Mouse (Mus musculus): ENCODE measurements around the gene Acsf3.

Acsf3 gene

GRCm38 (mm10) chr8:122762731-122763266 is 12.5 kb upstream of the Acsf3 start:
- DNase-seq: no peak

DNA sequence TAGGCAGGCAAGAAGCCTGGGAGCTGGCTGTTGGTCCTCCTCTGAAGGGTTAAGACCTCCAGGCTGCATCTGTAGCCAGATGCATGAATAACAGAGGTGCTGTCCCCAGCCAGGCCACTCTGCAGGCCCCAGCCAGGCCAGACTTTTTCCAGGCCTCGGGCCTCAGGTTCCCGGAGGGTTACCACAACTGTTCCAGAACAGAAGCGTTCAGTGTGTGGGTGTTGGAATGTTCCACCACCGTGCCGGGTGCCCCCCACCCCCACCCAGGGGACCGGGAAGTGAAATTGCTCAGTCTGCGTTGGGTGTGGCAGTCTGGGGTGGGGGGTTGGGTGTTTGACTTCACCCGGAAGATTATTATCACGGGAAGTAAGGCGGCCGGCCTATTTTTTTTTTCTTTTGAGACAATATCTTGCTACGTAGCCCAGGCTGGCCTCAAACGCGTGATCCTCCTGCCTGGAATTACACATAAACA is 12.0 kb upstream of the Acsf3 start:
- DNase-seq: peak; percentile 34

DNA sequence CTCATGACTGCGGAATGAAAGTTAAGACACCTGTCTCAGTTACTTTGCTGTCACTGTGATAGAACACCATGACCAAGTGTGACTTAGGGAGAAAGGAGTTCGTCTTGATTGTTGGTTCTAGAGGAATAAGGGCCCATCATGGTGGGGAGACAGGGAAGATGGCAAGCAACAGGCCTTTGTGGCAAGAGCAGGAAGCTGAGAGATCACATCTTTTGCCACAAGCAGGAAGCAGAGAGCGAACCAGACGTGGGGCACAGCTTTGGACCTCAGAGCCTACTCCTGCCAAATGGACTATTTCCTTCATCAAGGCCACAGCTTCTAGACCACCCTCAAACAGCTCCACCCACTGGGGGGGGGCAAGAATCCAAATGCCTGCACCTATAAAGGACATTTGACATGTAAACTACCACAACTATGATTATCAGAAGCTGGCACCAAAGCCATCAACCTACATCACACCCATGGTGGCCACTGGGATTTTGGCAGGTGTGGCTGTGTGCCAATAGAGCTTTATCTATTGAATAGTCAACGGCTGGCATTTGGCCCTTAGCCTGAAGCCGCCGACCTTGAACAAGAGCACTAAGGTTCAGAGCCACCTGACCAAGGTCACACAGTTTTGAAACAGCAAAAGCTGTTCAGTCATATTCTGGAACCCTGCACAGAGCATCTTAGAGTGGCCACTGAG is 10.4 kb upstream of the Acsf3 start:
- no peak for DNase-seq

DNA sequence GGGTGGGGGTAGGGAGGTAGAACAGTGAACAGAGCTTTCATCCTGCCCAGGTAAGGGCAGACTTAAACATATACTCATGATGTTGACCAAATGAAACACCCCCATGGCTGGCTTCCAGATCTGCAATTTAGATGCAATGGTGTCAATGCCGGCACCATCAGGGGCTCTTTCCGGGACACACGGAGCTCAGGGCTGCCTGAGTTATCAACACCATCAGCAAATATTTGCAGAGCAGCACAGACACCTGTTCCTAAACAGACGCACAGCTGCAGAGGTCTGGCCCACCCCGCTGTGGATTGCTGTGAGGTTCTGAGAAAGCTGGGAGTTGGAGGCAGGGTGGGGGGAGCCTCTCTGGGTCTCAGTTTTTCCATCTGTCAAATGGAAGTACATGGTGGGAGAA is 9.1 kb upstream of the Acsf3 start:
- DNase-seq: peak; percentile 61

DNA sequence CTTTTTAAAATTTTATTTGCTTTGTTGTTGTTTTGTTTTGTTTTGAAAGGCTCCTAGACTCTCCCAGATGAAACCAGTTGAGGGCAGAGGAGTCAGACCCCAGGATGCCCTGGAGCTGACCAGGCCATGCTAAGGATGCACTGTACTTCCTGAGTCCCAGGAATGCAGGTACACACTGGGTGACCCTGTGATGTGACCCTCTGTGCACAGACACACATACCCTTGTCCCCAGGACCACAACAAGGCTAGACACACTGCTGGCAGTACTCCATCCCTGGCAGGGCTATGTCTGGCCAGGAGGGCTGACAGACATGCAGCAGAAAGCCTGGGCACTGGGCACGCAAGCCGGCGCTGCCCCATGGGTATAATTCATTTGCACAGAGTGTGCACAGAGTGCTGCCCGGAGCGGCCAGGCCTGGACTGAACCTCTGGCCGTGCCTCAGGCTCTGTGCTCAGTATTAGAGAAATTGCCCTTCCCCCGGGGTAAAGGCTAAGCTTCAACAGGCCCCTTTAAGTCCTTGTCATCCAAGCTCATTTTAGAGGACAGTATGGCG is 8.6 kb upstream of the Acsf3 start:
- no peak for DNase-seq

DNA sequence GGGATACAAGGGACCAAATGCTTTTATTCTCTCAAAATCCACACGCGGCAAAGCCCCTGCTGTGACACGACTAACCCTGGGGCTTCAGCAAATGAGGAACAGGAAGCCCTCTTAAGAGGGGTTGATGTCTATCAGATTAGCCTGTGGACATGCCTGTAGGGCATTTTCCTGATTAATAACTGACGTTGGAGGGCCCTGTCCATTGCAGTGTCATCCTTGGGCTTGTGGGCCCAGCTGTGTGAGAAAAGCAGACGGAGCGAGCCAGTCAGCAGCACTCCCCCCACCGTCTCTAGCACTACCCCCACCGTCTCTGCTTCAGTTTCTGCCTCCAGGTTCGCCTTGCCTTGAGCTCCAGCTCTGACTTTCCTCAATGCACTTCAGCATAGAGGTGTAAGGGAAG is 8.1 kb upstream of the Acsf3 start:
- DNase-seq: no peak

DNA sequence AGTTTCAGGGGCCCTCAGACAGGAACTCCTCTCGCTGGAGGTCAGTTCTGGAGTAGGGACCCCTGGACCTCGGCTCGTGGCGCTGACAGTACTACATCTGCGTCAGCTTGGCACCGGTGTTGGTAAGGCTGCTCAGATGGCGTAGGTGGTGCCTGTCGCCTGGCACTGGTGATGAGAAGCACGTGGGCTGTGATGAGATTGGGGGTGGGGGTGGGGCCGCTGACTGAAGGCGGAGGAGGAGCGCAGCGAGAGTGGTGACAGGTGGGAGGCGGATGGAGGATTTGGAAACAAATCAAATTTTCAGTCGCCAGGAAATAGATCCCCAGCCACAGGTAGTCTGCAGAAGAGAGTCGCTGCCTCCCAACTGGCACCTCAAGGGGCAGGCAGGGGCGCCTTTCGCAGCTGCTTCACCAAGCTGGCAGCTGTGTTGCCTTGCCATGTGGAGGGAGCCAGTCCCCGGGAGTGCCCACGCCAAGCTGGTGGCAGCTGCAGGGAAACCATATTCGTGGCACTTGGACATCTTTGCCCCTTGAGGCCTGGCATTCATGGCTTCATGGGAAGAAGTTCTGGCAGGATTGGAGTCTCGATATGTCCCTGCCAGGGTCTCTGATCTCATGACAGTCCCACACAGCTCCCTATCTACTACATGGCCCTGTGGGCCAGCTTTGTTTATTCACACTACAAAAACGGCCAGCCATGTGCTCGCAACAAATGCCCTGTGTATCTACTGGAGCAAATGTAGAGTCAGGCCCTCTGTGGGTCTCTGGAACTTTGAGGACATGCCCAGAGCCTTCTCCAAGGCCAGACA is 5.8 kb upstream of the Acsf3 start:
- DNase-seq: peak; percentile 73

- DNase-seq: peak; percentile 68
These were observed 2.7 kb upstream of the Acsf3 start for GRCm38 (mm10) chr8:122772431-122773060.

- DNase-seq: no peak
These were observed 2.4 kb downstream of the Acsf3 start for GRCm38 (mm10) chr8:122777701-122778100.

GRCm38 (mm10) chr8:122778703-122779239 is 3.5 kb downstream of the Acsf3 start:
- no peak for DNase-seq

- no peak for DNase-seq
These were observed 4.0 kb downstream of the Acsf3 start for GRCm38 (mm10) chr8:122779255-122779654.

DNA sequence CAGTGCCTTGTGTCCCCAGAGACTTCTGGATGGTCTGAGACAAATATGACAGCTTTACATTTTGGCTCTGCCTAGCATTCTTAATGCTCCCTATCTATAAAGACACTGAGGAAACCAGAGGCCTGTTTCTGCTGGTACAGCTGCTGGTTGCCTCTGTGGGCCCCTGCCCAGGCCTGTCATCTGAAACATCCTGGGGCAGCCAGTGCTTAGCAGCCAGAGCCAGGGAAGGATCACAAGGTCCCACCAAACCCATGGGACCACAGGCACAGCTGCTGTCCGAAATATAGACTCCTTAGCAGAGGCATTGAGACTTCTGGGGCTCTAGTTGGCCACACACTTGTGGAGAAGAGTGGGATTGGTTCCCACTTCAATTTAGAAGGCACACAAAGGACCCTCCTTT is 9.5 kb downstream of the Acsf3 start:
- DNase-seq: no peak

DNA sequence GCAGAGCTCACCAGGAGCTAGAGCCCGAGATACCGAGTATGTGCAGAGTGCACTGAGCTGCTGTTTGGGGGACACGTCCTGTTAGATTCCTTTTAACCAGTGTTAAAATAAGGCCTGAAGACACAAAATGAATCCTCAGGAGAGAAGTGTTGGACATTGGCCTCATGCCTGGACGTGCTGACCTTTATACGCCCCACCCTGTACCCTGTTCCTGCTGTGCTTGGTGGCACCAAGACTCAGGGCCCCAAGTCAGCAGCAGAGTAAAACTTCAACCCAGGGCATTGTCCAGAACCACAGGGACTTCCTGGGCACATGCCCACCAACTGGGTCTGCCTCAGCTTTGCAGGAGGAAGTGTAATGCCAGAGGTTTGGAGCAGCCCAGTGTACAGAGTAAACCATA is 14.5 kb downstream of the Acsf3 start:
- DNase-seq: no peak

- no peak for DNase-seq
These were observed 18.3 kb downstream of the Acsf3 start for GRCm38 (mm10) chr8:122793375-122794174.

- DNase-seq: no peak
These were observed 18.8 kb downstream of the Acsf3 start for GRCm38 (mm10) chr8:122794175-122794454.

- no peak for DNase-seq
These were observed 28.8 kb downstream of the Acsf3 start for GRCm38 (mm10) chr8:122803906-122804761.

DNA sequence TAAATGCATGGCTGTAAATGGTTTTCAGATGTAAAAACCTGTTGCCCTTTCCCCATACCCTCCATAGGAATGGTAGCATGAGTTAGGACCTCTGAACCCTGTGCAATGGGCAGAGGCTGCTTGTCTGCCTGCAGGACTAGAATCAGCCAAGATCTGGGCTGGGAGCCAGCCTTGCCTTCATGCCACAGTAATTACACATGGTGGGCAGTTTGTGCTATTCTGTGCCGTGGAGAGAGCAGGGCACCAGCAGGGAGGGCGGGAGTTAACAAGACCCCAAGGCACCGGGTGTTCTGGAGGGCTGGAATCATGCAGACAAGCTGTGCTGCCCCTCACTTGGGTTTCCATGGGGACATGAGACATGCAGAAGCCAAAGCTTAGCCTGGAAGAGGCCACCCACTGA is 30.1 kb downstream of the Acsf3 start:
- DNase-seq: no peak

GRCm38 (mm10) chr8:122806956-122807538 is 31.8 kb downstream of the Acsf3 start:
- peak; percentile 68 for DNase-seq

GRCm38 (mm10) chr8:122807907-122808306 is 32.6 kb downstream of the Acsf3 start:
- peak; percentile 21 for DNase-seq

DNA sequence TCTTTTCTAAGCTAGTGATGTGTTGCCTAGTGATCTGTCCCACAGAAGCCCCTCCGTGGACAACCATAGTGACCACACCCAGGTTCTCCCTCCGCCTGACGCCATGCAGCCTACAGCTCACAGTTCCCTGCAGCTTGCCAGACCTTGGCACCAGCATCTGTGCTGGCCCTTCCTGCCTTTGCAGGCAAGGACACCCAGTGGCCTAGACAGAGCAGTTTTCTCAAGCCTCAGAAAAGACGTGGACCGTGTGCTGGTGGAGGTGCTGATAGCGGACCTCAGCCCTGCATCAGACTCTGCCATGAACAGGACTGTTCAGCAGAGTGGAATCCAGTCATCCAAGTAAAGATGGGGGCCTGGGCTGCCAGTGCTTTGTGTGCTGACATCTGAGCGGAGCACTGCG is 35.1 kb downstream of the Acsf3 start:
- no peak for DNase-seq
